Mouse (Mus musculus): ENCODE results near the gene Haus6. TPM values are rescaled to one million over a fixed set of nuclear protein-coding genes. Genes with fewer than 3 reads are reported as not detected.

The Haus6 gene
- total and polyA plus RNA-seq, 3 experiments, result 23.4 to 35.9 (median 26.3) TPM

DNA sequence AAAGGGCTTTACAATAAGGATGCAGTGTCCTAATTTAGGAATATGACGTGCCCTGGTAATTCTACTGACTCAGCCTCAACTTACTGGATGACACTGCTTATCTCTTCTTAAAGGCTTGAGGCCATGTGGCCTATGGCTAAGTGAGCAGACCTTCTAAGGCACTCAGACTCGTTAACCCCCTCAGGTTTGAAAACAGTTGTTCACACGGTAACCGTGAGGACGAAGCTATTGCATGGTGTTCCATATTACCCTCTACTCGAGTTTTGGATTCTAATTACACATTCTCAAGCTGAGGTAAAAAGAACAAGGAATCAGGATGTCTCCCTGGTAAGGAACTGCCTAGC is 36.9 kb downstream of the Haus6 start:
- in situ Hi-C loops (cut with MboI; ENCODE audit: low pct_ligation_motif_present, low pct_unique_long_range_greater_than_20kb, low sequenced_read_pairs) (loop anchor here (5.0 to 10.0 kb wide), 2 partner anchors 33 to 110 kb away; no protein-coding TSS in a partner anchor), dilution Hi-C loops (cut with MboI; ENCODE audit: extremely low pct_ligation_motif_present, extremely low pct_unique_long_range_greater_than_20kb, low sequenced_read_pairs) (no loop called here)
- DNase-seq (ENCODE audit: extremely low read depth), result peak; percentile 33
- no peaks in the 10 kb centered on the region for H3K9me3 ChIP-seq (replicated peaks; ENCODE audit: low read length)
- H3K4me2 ChIP-seq (ENCODE audit: insufficient read depth, low read depth, poor library complexity, severe bottlenecking), result peak overlapping the region; percentile 81
- TF ChIP-seq MAFK (IDR thresholded peaks at IDR 0.05; ENCODE audit: insufficient replicate concordance, low read length), result 0 out of 2 replicates have a peak, but pooled peaks have one; percentile 9
- TF ChIP-seq POLR2A (IDR thresholded peaks at IDR 0.05; ENCODE audit: low read depth, low read length), result no peak
- TF ChIP-seq MEF2A (IDR thresholded peaks at IDR 0.05; ENCODE audit: borderline replicate concordance, low read depth, low read length), result peak; percentile 29; the same call in 1 of the 2 replicates
- peak overlapping the region; percentile 50 for H3K9ac ChIP-seq (ENCODE audit: insufficient read depth, low read depth)
- peak overlapping the region; percentile 58 to 94 (median 94) for H3K4me3 ChIP-seq (replicated peaks in 1 of 3; ENCODE audit: low read depth in 2 of 3, low read length in 2 of 3, poor library complexity in 1 of 3)
- H3K4me1 ChIP-seq (ENCODE audit: control insufficient read depth in 1 of 2, insufficient read depth in 2 of 2), result peaks cover 4 to 31% of the 10 kb centered on the region in 2 experiments; a peak in 3 of 4 replicates
- no peaks in the 10 kb centered on the region for H3K27me3 ChIP-seq (replicated peaks)
- peaks cover 33% of the 10 kb centered on the region for H3K79me2 ChIP-seq (replicated peaks; ENCODE audit: control insufficient read depth, extremely low read depth, insufficient read depth, poor library complexity, severe bottlenecking)
- peak overlapping the region; percentile 94 for H3K27ac ChIP-seq (ENCODE audit: insufficient read depth, low read depth)
- H3K36me3 ChIP-seq (replicated peaks in 1 of 2; ENCODE audit: control insufficient read depth in 1 of 2, insufficient read depth in 1 of 2, low read length in 1 of 2), result peaks cover 0 to 18% of the 10 kb centered on the region in 2 experiments

DNA sequence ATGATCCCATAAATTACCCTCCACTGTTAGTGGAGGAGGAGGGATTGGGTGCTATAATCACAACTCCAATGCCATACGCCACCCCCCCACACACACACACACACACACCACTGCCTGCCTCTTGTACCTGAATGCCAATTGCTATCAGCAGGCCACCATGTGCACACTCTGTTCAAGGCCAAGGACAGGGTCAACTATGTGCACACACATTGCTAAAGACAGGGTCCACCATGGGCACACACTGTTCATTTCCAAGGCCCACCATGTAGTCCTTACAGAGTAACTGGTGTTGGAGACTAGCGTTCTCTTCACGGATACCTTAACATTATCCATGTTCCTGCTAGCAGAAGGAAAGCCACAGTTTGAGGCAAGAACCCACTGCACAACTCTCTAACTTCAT is 50.8 kb downstream of the Haus6 start:
- no peaks in the 10 kb centered on the region for H3K36me3 ChIP-seq (replicated peaks in 1 of 2; ENCODE audit: control insufficient read depth in 1 of 2, insufficient read depth in 1 of 2, low read length in 1 of 2)
- dilution Hi-C loops (cut with MboI; ENCODE audit: extremely low pct_ligation_motif_present, extremely low pct_unique_long_range_greater_than_20kb, low sequenced_read_pairs), result no loop called here
- H3K4me3 ChIP-seq (replicated peaks in 1 of 3; ENCODE audit: low read depth in 2 of 3, low read length in 2 of 3, poor library complexity in 1 of 3), result no peak overlapping the region
- no peaks in the 10 kb centered on the region for H3K79me2 ChIP-seq (replicated peaks; ENCODE audit: control insufficient read depth, extremely low read depth, insufficient read depth, poor library complexity, severe bottlenecking)
- no peaks in the 10 kb centered on the region for H3K27me3 ChIP-seq (replicated peaks)
- H3K9me3 ChIP-seq (replicated peaks; ENCODE audit: low read length), result no peaks in the 10 kb centered on the region
- in situ Hi-C loops (cut with MboI; ENCODE audit: low pct_ligation_motif_present, low pct_unique_long_range_greater_than_20kb, low sequenced_read_pairs), result no loop called here
- no peak overlapping the region for H3K27ac ChIP-seq (ENCODE audit: insufficient read depth, low read depth)
- no peak overlapping the region for H3K4me2 ChIP-seq (ENCODE audit: insufficient read depth, low read depth, poor library complexity, severe bottlenecking)
- no peak for DNase-seq (ENCODE audit: extremely low read depth)
- TF ChIP-seq EP300 (IDR thresholded peaks at IDR 0.05; ENCODE audit: low read length) (no peak), USF2 (conservative IDR thresholded peaks at IDR 0.05; ENCODE audit: low read depth, low read length) (no peak), SIN3A (IDR thresholded peaks at IDR 0.05; ENCODE audit: low read length) (no peak), ELF1 (IDR thresholded peaks at IDR 0.05; ENCODE audit: low read depth, low read length) (no peak), RAD21 (IDR thresholded peaks at IDR 0.05; ENCODE audit: low read depth, low read length) (no peak), UBTF (IDR thresholded peaks at IDR 0.05; ENCODE audit: low read depth, low read length) (no peak), POLR2AphosphoS2 (IDR thresholded peaks at IDR 0.05; ENCODE audit: low read depth, low read length) (no peak), BHLHE40 (IDR thresholded peaks at IDR 0.05; ENCODE audit: low read depth, low read length) (no peak), NRF1 (IDR thresholded peaks at IDR 0.05; ENCODE audit: low read depth, low read length) (no peak), IRF4 (IDR thresholded peaks at IDR 0.05; ENCODE audit: low read depth, low read length) (no peak)
- H3K4me1 ChIP-seq (ENCODE audit: control insufficient read depth in 1 of 2, insufficient read depth in 2 of 2), result no peaks in the 10 kb centered on the region
- no peak overlapping the region for H3K9ac ChIP-seq (ENCODE audit: insufficient read depth, low read depth)

DNA sequence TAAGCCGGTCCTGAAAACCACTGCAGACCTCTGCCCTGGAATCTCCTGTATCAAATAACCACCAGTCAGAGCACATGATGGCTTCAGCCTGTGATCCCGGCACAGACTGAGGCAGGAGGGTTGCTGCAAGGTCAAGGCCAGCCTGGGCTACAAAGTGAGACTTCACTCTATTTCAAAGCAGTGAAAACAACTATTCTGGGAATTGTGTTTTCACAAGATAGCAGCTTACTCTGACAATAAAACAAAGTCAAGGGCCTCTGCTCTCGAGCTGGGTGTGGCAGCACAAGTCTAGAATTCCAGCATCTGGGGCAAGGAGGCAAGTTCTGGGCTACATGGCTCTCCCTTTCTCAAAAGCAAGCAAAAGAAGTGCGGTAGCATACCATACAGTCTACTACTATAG is 52.8 kb downstream of the Haus6 start:
- no peak for TF ChIP-seq MYC (IDR thresholded peaks at IDR 0.05; ENCODE audit: low read depth, low read length)
- TF ChIP-seq POLR2A (IDR thresholded peaks at IDR 0.05; ENCODE audit: low read depth, low read length), result no peak
- TF ChIP-seq MAFK (IDR thresholded peaks at IDR 0.05; ENCODE audit: insufficient replicate concordance, low read length), result no peak
- TF ChIP-seq RAD21 (IDR thresholded peaks at IDR 0.05; ENCODE audit: low read depth, low read length), result no peak
- TF ChIP-seq EP300 (IDR thresholded peaks at IDR 0.05; ENCODE audit: low read length), result no peak
- TF ChIP-seq UBTF (IDR thresholded peaks at IDR 0.05; ENCODE audit: low read depth, low read length), result no peak
- no peak for TF ChIP-seq ZNF384 (IDR thresholded peaks at IDR 0.05; ENCODE audit: low read depth, low read length)
- TF ChIP-seq JUND (conservative IDR thresholded peaks at IDR 0.05; ENCODE audit: low read depth, low read length), result no peak
- in situ Hi-C loops (cut with MboI; ENCODE audit: low pct_ligation_motif_present, low pct_unique_long_range_greater_than_20kb, low sequenced_read_pairs), result no loop called here
- dilution Hi-C loops (cut with MboI; ENCODE audit: extremely low pct_ligation_motif_present, extremely low pct_unique_long_range_greater_than_20kb, low sequenced_read_pairs), result no loop called here
- no peak overlapping the region for H3K4me2 ChIP-seq (ENCODE audit: insufficient read depth, low read depth, poor library complexity, severe bottlenecking)
- no peak for DNase-seq (ENCODE audit: extremely low read depth)
- no peaks in the 10 kb centered on the region for H3K27me3 ChIP-seq (replicated peaks)
- no peak overlapping the region for H3K27ac ChIP-seq (ENCODE audit: insufficient read depth, low read depth)
- no peaks in the 10 kb centered on the region for H3K36me3 ChIP-seq (replicated peaks in 1 of 2; ENCODE audit: control insufficient read depth in 1 of 2, insufficient read depth in 1 of 2, low read length in 1 of 2)
- no peak overlapping the region for H3K9ac ChIP-seq (ENCODE audit: insufficient read depth, low read depth)
- no peaks in the 10 kb centered on the region for H3K79me2 ChIP-seq (replicated peaks; ENCODE audit: control insufficient read depth, extremely low read depth, insufficient read depth, poor library complexity, severe bottlenecking)
- no peaks in the 10 kb centered on the region for H3K9me3 ChIP-seq (replicated peaks; ENCODE audit: low read length)
- no peaks in the 10 kb centered on the region for H3K4me1 ChIP-seq (ENCODE audit: control insufficient read depth in 1 of 2, insufficient read depth in 2 of 2)
- no peak overlapping the region for H3K4me3 ChIP-seq (replicated peaks in 1 of 3; ENCODE audit: low read depth in 2 of 3, low read length in 2 of 3, poor library complexity in 1 of 3)

Measured in CH12.LX (cell line).